Mouse (Mus musculus) left cerebral cortex, adult 2 months (tissue): ENCODE results near the gene Gm10271. TPM values are rescaled to one million over a fixed set of nuclear protein-coding genes. Genes with fewer than 3 reads are reported as not detected.

Source experiments
- DNase-seq, 2 experiments: peaks; one replicate each; pipeline ENCODE4 v3.0.0; 2021 to 2022; ENCODE audit warnings: low spot score in 2 of 2, mixed read lengths in 1 of 2; ENCODE audit errors: extremely low spot score in 1 of 2
- H3K27ac ChIP-seq: fragments of 200-600 bp; 2 replicates; pipeline ENCODE4 v1.8.1; 2022
- H3K4me3 ChIP-seq: fragments of 200-600 bp; 2 replicates; pipeline ENCODE4 v1.8.1; 2022
- CTCF ChIP-seq: fragments of 200-600 bp; IDR thresholded peaks from 2 replicates; pipeline ENCODE4 v1.8.1; 2022; ENCODE audit warnings: antibody characterized with exemption, mild to moderate bottlenecking, moderate library complexity
- intact Hi-C: fragments of 180-260 bp; cut with DNase I; formaldehyde crosslinking; loops from one replicate; pipeline ENCODE4 v1.15.1; 2025
- total RNA-seq, 2 experiments: library from RNA; stranded (reverse); gene quantifications; 2 replicates each; pipeline ENCODE4 v1.2.3; 2021

The Gm10271 gene
- total RNA-seq, 2 experiments from 2014 or later = not detected

GRCm38 (mm10) chr10:116930506-116930905 lies 41.9 kb downstream of the Gm10271 start:
- intact Hi-C loops = no loop called here
- H3K27ac ChIP-seq = no peak overlapping the region
- no peak for DNase-seq

GRCm38 (mm10) chr10:116928826-116929225 lies 43.6 kb downstream of the Gm10271 start:
- intact Hi-C loops = no loop called here
- TF ChIP-seq CTCF = no peak
- no peak for DNase-seq
- Histone ChIP-seq H3K27ac (no peak overlapping the region), H3K4me3 (no peak overlapping the region)

More at GRCm38 (mm10) chr10:116930506-116930905, 41.9 kb downstream of the Gm10271 start:
- no peak overlapping the region for H3K4me3 ChIP-seq
- no peak; the same call in 1 of the 2 replicates for TF ChIP-seq CTCF

DNA sequence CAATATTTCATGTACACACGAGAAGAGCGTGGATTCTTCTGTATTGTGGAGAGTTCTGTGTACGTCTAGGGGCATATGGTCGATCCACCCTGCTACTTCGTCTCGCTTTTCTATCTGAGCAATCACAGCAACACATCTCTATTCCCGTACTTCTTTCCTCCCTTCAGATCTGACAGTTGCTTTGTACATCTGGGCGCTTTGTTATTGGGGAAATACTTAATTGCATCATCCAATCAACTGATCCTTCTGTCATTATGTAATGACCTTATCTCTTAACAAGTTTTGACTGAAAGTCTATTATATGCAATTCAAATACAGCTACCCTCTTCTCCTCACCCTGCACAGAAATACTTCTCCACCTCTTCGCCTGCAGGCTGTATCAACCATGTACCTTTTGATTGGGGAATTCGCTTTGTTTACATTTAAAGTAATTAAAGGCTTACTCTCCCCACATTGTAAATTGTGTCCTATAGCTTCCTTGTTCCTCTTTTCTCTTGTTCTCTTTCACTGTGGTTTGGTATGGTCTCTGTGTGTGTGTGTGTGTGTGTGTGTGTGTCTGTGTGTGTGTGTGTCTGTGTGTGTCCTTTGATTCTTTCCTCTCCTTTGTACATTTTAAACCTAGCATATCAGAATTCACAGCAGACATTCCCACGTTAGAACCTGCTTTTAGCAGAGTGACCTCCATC lies 45.8 kb downstream of the Gm10271 start:
- H3K4me3 ChIP-seq = no peak overlapping the region
- no peak overlapping the region for H3K27ac ChIP-seq
- intact Hi-C loops = no loop called here
- DNase-seq = no peak
- TF ChIP-seq CTCF = no peak

DNA sequence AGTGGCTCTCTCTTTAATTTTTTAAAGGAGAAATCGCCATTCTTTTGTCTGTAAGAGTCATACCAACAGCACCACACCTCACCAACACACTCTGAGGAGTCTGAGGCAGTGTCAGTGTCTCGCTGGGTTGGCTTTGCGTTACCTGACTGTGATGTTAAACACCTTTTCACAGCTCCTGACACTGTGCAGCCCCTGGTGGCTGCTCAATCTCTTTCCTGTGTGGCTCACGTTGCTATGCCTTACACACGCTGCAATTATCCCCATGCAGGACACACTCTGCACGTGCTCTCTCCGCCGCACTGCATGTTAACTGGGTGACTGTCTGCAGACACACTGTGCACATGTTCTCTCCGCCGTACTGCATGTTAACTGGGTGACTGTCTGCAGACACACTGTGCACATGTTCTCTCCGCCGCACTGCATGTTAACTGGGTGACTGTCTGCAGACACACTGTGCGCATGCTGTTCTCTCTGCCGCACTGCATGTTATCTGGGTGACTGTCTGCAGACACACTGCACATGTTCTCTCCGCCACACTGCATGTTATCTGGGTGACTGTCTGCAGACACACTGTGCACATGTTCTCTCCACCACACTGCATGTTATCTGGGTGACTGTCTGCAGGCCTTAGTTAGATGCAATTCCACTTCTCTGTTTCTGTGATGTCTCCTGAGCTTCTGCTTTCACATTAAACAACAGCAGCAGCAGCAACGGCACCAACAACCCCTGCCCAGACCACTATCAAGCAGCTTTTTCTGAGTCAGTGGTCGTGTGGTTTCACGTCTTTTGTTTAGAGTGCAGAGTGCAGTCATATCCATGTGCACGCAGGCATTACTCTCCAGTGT lies 48.5 kb downstream of the Gm10271 start:
- no peak for TF ChIP-seq CTCF
- no peak overlapping the region for H3K4me3 ChIP-seq
- no peak overlapping the region for H3K27ac ChIP-seq
- DNase-seq = no peak
- intact Hi-C loops = no loop called here

DNA sequence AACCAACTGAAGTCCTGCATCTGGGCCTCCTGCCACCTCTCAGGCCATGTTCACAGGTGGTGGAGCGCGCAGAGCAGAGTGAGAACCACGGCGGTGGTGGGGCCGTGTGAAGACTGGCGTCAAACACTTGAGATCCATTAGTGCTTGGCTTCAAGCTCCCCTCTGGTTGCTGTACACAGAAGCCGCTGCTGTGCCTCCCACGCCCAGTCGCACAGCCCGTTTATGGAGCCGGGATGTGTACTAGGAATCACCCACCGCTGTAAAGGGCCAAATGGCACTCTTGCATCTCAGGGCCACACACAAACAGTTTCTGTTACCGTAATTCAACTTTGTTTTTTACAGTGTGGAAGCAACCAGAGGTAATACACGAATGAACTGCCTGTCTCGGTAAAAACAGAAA lies 50.2 kb downstream of the Gm10271 start:
- H3K27ac ChIP-seq = no peak overlapping the region
- no peak for DNase-seq
- intact Hi-C loops = no loop called here
- no peak overlapping the region for H3K4me3 ChIP-seq
- TF ChIP-seq CTCF = no peak

DNA sequence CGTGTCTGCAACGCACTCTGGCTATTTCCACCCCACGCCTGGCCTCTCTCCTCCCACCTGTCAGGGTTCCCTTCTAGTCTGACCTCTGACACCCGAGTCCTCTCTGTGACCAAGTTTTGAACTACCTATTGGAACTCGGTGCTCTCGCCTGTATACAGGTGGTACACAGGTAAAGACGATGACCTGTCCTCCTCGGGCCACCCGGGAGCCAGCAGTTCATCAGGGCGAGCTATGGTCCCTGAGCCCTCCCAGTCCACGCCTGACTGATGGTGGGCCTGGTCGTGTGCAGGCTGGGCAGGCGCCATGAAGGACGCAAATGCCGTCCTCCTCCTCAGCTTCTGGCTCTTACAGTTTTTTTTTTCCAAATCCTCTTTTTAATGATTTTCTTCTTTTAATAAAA lies 51.0 kb downstream of the Gm10271 start:
- no peak for TF ChIP-seq CTCF
- H3K27ac ChIP-seq = no peak overlapping the region
- no peak for DNase-seq
- no peak overlapping the region for H3K4me3 ChIP-seq
- intact Hi-C loops = no loop called here

DNA sequence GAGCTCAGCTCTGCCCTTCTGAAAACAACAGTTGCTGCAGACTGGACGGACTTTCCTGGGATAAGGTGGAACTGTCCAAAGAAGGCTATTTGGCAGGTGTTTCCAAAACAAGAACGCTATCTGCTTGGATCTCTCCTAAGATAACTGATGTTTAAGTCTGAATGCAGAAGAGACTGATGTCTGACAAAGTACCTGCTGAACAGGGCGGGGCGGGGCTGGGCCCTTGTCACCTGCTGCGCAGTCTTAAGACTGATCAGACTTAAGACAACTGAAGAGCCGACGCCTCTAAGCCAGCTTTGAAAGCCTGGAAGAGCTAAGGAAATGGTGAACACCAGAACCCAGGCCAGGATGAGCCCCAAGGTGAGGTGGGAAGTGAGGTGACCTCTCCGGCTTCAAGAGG lies 51.8 kb downstream of the Gm10271 start:
- Histone ChIP-seq H3K4me3 (no peak overlapping the region), H3K27ac (no peak overlapping the region)
- intact Hi-C loops = no loop called here
- TF ChIP-seq CTCF = no peak
- no peak for DNase-seq

DNA sequence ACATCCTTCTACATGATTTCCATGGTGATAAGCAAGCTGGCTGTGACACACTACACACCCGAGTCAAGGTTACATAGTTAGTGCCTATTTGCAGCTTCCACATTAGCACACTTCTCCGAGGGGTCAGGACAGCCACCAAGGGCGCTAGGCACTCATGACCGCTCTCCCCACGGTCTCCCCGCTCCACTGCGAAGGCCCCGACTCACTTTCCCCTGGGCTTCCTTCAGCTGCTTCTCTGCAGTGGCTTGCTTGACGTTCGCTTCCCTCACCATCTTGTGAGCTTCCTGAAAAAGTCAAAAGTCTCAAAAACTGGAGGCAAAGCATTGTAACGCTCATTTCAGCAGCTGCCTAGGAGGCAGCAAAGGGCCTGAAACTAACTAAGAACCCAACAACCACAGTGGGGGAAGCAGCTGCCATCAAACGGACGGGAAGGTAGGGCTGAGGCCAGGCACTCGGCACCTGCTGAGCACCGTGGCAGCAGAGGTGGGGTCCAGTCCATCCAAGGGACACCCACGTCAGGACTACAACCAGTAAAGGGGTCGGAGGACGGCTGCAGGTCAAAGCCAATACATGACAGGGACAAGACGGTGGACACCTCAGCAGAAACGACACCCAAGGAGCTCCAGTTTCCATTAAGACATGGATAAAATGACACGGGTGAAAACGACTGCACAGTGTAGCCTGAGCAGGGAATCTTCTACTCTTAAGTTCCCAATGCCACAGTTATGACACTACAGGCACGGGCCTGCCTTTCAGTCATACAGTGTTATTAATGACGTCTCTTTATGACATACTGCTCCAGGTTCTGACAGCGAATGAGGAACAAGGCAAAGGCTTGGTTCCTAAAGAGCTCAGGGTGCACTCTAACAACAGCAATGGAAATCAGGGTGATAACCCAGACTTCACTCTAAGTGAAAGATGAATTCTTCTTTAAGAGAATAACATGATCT lies 52.8 kb downstream of the Gm10271 start:
- no peak overlapping the region for H3K27ac ChIP-seq
- intact Hi-C loops = no loop called here
- H3K4me3 ChIP-seq = no peak overlapping the region
- TF ChIP-seq CTCF = no peak
- no peak for DNase-seq

DNA sequence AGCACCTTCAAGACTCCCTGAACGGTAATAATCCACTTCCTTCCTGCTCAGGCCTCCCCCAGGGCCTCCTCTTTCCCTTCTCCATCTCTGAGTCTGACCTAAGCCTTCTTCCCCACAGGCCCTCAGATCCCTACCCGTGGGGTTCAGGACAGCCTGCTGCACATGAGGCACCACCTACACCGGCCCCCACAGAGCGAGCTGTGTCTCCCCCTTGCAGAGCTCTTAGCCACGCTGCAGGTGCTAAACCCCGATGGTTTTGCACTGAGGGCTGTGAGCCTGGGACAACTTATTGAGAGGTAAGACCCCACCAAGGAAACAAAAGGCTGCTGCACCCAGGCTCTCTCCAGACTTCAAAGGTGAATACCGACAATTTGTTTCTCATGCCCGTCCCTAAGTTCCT lies 55.8 kb downstream of the Gm10271 start:
- DNase-seq = no peak
- TF ChIP-seq CTCF = no peak
- intact Hi-C loops = no loop called here
- H3K27ac ChIP-seq = no peak overlapping the region
- H3K4me3 ChIP-seq = no peak overlapping the region

DNA sequence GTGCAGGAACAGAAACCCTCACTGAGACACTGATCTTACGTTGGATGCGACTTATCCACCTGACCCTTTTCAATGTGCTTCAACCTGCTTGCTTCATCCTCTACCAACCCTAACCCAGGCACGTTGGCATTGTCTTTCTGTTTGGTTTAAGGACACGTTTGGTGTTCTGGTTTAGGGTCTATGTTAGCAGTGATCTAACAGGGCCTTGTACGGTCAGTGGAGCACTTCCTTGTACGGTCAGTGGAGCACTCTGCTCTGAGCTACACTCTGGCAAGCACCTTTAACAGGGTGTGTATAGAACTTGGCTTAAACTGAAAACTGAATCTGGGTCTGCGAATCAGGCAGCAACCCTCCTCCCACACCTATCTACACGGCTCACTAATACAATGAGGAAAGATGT lies 57.1 kb downstream of the Gm10271 start:
- H3K4me3 ChIP-seq = no peak overlapping the region
- TF ChIP-seq CTCF = no peak
- intact Hi-C loops = no loop called here
- no peak for DNase-seq
- H3K27ac ChIP-seq = no peak overlapping the region

GRCm38 (mm10) chr10:116914586-116914985 lies 57.8 kb downstream of the Gm10271 start:
- DNase-seq = no peak
- TF ChIP-seq CTCF = no peak
- intact Hi-C loops = no loop called here
- Histone ChIP-seq H3K27ac (no peak overlapping the region), H3K4me3 (no peak overlapping the region)
